Mouse (Mus musculus): ENCODE measurements around the gene Defb36. TPM values are rescaled to one million over a fixed set of nuclear protein-coding genes. Genes with fewer than 3 reads are reported as not detected.

Defb36 gene
- polyA plus RNA-seq, 2 experiments = not detected

DNA sequence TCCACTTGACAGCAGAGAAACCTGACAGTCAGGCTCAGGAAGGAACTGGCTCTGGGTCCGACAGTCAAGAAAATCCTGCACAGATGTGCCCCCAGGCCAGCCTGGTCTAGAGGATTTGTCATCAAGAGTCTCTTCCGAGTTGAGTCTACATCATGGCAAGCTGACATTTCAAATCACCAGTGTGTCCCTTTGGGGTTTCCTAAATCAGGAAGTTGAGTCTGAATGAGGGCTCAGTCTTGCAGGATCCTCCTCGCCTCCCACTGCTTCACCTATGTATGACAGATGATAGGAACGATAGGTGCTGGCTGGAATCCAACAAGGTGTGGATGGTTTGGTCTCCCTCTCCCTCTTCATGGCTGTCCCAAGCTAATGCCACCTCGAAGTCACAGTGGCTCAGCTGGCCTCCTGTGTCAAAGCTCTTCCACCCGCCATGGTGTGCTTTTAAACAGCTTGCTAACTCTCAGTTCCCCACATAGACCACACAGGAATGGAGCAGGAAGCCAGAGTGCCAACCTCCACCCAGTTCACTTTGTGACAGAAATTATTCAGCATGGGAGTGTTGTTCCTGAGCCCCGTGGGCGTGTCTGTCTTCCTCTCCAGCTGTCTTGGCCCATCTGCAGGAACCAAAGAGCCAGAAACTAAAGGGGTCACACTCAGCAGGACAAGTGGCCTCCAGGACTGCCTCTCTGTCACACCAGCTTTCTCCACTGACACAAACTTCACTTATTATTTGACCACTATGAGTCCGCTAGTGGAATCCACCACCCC lies 16.4 kb downstream of the Defb36 start:
- DNase-seq (ENCODE audit: low spot score) = no peak
- 66% methylated on average over 9 of the region's 9 CpGs for WGBS
- TF ChIP-seq POLR2A (IDR thresholded peaks at IDR 0.05; ENCODE audit: borderline replicate concordance, extremely low read depth, insufficient read depth, insufficient read length) = no peak
- Histone ChIP-seq H3K4me1 (ENCODE audit: control insufficient read depth, insufficient read depth, low read length) (no peaks in the 10 kb centered on the region), H3K4me2 (replicated peaks; ENCODE audit: low read depth, low read length, severe bottlenecking) (no peak overlapping the region), H3K36me3 (ENCODE audit: control insufficient read depth, insufficient read depth, low read length) (no peaks in the 10 kb centered on the region), H3K9me3 (ENCODE audit: control insufficient read depth, low read length) (no peaks in the 10 kb centered on the region), H3K4me3 (replicated peaks; ENCODE audit: low read length) (no peak overlapping the region), H3K27me3 (ENCODE audit: control insufficient read depth, insufficient read depth, low read length) (peaks cover 3% of the 10 kb centered on the region), H3K27ac (replicated peaks; ENCODE audit: low read depth, low read length) (no peak overlapping the region), H3K9ac (ENCODE audit: low read depth, low read length, severe bottlenecking) (no peak overlapping the region)
- no peak for ATAC-seq (ENCODE audit: low FRiP score, low read depth)

DNA sequence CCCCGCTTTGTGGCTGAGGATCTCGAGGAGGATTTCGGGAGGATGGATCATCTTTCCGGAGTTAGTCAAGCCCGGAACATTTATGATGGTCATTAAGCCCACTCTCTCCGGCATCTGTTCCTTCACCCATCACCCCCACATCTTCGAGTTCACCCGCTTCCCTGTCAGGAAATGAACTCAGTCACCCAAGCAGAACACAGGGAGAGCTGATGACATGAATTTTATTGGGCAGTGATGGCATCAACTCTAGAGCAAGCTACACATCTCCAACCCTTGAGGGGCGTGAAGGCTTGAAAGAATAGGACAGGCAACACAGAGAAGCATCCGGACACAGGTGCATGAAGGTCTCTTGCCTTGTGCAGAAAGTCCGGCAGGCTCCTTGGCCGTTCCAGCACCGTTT lies 18.0 kb downstream of the Defb36 start:
- Histone ChIP-seq H3K27me3 (ENCODE audit: control insufficient read depth, insufficient read depth, low read length) (peaks cover 19% of the 10 kb centered on the region), H3K27ac (replicated peaks; ENCODE audit: low read depth, low read length) (no peak overlapping the region), H3K9me3 (ENCODE audit: control insufficient read depth, low read length) (no peaks in the 10 kb centered on the region), H3K4me3 (replicated peaks; ENCODE audit: low read length) (no peak overlapping the region), H3K4me1 (ENCODE audit: control insufficient read depth, insufficient read depth, low read length) (peaks cover 6% of the 10 kb centered on the region; the same call in 1 of the 2 replicates), H3K4me2 (replicated peaks; ENCODE audit: low read depth, low read length, severe bottlenecking) (no peak overlapping the region), H3K9ac (ENCODE audit: low read depth, low read length, severe bottlenecking) (no peak overlapping the region), H3K36me3 (ENCODE audit: control insufficient read depth, insufficient read depth, low read length) (no peaks in the 10 kb centered on the region)
- DNase-seq (ENCODE audit: low spot score) = no peak
- 74% methylated on average over 13 of the region's 13 CpGs for WGBS
- no peak for ATAC-seq (ENCODE audit: low FRiP score, low read depth)
- TF ChIP-seq POLR2A (IDR thresholded peaks at IDR 0.05; ENCODE audit: borderline replicate concordance, extremely low read depth, insufficient read depth, insufficient read length) = no peak

DNA sequence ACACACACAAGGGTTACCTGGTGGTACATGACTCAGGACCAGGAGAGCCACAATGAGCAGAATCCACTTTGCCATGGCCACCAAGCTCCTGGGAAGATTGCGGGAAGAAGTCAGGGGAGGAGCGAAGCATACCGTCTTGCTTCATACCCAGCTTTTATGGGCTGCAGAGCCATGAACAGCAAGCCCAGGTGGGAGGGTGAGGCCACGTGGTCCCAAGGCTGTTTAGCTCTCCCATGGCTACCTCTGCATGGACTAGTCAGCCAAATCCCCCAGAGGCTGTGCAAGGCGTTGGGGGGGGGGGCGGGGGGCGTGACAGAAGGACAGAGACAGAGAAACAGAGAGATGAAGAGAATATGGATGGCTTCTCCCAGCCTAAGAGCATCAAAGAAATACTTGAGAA lies 18.8 kb downstream of the Defb36 start, which contains the start of gene Defb25:
Gene Defb25, minus strand, starts transcription at position 101 of the 400 bp plus-strand sequence.
- no peak for ATAC-seq (ENCODE audit: low FRiP score, low read depth)
- H3K4me2 ChIP-seq (replicated peaks; ENCODE audit: low read depth, low read length, severe bottlenecking) = no peak within 1 kb of the TSS
- H3K9me3 ChIP-seq (ENCODE audit: control insufficient read depth, low read length) = no peaks in the 10 kb centered on the region
- no peak within 1 kb of the TSS for H3K4me3 ChIP-seq (replicated peaks; ENCODE audit: low read length)
- H3K4me1 ChIP-seq (ENCODE audit: control insufficient read depth, insufficient read depth, low read length) = peaks cover 8% of the 10 kb centered on the region; the same call in 1 of the 2 replicates
- peaks cover 27% of the 10 kb centered on the region for H3K27me3 ChIP-seq (ENCODE audit: control insufficient read depth, insufficient read depth, low read length)
- no peak within 1 kb of the TSS for H3K9ac ChIP-seq (ENCODE audit: low read depth, low read length, severe bottlenecking)
- H3K27ac ChIP-seq (replicated peaks; ENCODE audit: low read depth, low read length) = no peak within 1 kb of the TSS
- WGBS = 64% methylated on average over 4 of the region's 7 CpGs
- no peaks in the 10 kb centered on the region for H3K36me3 ChIP-seq (ENCODE audit: control insufficient read depth, insufficient read depth, low read length)
- DNase-seq (ENCODE audit: low spot score) = no peak
- no peak for TF ChIP-seq POLR2A (IDR thresholded peaks at IDR 0.05; ENCODE audit: borderline replicate concordance, extremely low read depth, insufficient read depth, insufficient read length)

DNA sequence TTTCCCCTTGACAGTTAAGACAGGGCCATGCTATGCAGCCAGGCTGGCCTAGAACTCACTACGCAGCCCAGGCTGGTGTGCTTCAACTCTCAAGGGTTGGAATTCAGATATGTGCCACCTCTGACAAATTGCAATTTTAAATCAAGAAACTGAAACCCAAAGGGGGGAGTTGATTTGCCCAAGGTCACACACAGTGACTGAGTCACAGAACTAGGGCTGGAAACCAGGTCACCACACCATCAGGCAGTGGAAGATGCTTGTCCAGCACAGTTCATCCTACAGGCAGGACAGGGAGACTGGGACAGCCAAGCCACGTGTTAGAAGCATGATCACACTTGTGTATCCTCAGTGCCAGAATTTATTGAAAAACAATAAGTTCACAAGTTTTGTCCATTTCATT lies 20.4 kb downstream of the Defb36 start:
- Histone ChIP-seq H3K9me3 (ENCODE audit: control insufficient read depth, low read length) (no peaks in the 10 kb centered on the region), H3K9ac (ENCODE audit: low read depth, low read length, severe bottlenecking) (no peak overlapping the region), H3K27ac (replicated peaks; ENCODE audit: low read depth, low read length) (no peak overlapping the region), H3K4me2 (replicated peaks; ENCODE audit: low read depth, low read length, severe bottlenecking) (no peak overlapping the region), H3K4me3 (replicated peaks; ENCODE audit: low read length) (no peak overlapping the region), H3K27me3 (ENCODE audit: control insufficient read depth, insufficient read depth, low read length) (peaks cover 32% of the 10 kb centered on the region), H3K4me1 (ENCODE audit: control insufficient read depth, insufficient read depth, low read length) (peaks cover 8% of the 10 kb centered on the region; the same call in 1 of the 2 replicates), H3K36me3 (ENCODE audit: control insufficient read depth, insufficient read depth, low read length) (no peaks in the 10 kb centered on the region)
- no peak for ATAC-seq (ENCODE audit: low FRiP score, low read depth)
- DNase-seq (ENCODE audit: low spot score) = no peak
- 77% methylated on average over 2 of the region's 2 CpGs for WGBS
- no peak for TF ChIP-seq POLR2A (IDR thresholded peaks at IDR 0.05; ENCODE audit: borderline replicate concordance, extremely low read depth, insufficient read depth, insufficient read length)

DNA sequence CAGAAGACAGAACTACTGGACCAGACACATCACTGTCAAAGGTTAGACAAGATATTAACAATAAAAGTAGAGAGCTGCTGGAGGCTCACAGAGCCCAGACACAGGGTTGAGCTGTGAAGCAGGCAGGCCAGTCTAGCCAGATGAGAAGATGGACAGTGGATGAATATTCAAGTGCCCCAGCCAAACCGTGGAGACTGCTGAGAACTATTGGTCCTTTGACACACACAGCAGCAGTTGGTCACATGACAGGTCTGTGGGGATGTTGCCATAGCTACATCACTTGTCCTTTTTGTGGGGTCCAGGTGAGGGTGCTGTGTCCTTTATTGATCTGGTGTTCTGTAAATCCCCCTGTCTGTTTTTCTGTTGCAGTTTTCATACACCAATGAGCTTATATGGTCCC lies 21.1 kb downstream of the Defb36 start:
- Histone ChIP-seq H3K27me3 (ENCODE audit: control insufficient read depth, insufficient read depth, low read length) (peaks cover 32% of the 10 kb centered on the region), H3K36me3 (ENCODE audit: control insufficient read depth, insufficient read depth, low read length) (no peaks in the 10 kb centered on the region), H3K9me3 (ENCODE audit: control insufficient read depth, low read length) (no peaks in the 10 kb centered on the region), H3K9ac (ENCODE audit: low read depth, low read length, severe bottlenecking) (no peak overlapping the region), H3K4me3 (replicated peaks; ENCODE audit: low read length) (no peak overlapping the region), H3K27ac (replicated peaks; ENCODE audit: low read depth, low read length) (no peak overlapping the region), H3K4me1 (ENCODE audit: control insufficient read depth, insufficient read depth, low read length) (peaks cover 8% of the 10 kb centered on the region; the same call in 1 of the 2 replicates), H3K4me2 (replicated peaks; ENCODE audit: low read depth, low read length, severe bottlenecking) (no peak overlapping the region)
- no peak for TF ChIP-seq POLR2A (IDR thresholded peaks at IDR 0.05; ENCODE audit: borderline replicate concordance, extremely low read depth, insufficient read depth, insufficient read length)
- ATAC-seq (ENCODE audit: low FRiP score, low read depth) (no peak), DNase-seq (ENCODE audit: low spot score) (no peak)
- 25% methylated on average over 1 of the region's 1 CpGs for WGBS
